Mouse (Mus musculus) spleen, adult 12 weeks (tissue): ENCODE measurements around the gene H2-Q10.

Source experiments
- DNase-seq: peaks from one replicate; pipeline ENCODE4 v3.0.0; 2022; ENCODE audit warnings: low spot score

H2-Q10 gene

DNA sequence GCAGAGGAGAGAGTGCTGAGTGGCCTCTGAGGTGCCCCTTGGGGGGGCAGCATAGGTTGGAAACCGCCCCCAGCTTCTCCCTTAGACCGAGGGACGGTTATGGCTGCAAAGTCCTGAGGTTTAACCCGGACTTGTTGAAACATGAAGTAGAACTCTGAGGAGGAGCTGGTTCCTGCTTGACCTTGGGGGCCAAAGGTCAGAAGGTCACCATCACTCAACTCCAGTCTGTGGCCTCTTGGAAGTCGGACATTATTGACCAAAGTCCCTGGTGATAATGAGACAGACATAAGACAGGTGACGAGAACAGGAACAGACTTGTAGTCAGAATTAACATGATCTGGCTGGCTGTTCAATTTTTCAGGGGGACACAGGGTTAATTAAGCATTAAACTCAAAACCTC is 44.9 kb downstream of the H2-Q10 start:
- DNase-seq, result no peak

- no peak for DNase-seq
These were observed 46.2 kb downstream of the H2-Q10 start for GRCm38 (mm10) chr17:35515911-35516640.

DNA sequence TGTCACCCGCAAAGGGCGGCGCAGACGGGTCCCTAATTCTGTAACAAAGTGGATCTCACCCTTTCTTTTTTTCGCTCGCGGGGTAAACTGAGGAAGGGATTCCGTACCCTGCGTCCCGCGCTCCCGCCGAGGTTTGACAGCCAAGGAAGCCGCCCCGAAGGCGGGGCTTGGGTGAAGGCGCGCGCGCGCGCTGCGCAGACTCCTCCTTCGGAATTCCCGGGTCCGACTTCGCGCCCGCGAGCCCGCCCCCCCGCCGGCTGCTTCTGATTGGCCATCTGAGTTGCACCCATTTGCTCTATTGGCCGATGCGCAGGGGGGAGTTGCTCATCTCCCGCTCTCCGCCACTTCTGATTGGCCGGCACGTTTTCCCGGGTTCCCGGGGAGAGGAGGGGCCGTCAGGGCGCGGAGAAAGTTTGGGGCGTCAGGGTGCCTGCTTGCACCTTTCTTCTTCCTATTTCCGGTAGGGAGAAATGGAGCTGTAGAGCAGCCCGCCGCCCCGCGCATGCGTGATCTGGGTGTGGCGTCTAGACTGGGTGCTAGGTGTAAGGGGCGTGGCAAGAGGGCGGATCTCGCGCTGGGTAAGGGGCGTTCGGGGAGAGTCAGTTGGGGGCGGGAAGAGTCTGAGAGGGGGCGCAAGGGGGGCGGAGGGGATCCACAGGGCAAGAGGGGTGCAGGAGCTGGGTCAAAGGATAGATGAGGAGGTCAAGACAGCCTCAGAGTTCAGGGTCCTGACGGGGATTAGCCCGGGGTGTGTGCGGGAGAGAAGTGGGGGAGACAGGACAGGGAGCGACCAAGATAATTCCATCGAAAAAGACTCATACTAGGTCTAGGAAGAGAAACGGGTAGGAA is 47.0 kb downstream of the H2-Q10 start, which contains the start of the genes Tcf19 and Cchcr1:
Tcf19 (minus strand) TSS at position 173 of the 849 bp plus-strand sequence.
Cchcr1 (plus strand) TSS at position 449 of the 849 bp plus-strand sequence.
- DNase-seq, result peak; percentile 96

GRCm38 (mm10) chr17:35517526-35517925 is 47.6 kb downstream of the H2-Q10 start:
- no peak for DNase-seq
